Mouse (Mus musculus): ENCODE data around the gene Coq5. TPM values are rescaled to one million over a fixed set of nuclear protein-coding genes. Genes with fewer than 3 reads are reported as not detected.

The Coq5 gene
- polyA plus RNA-seq, 1 experiment from 2014 or later: 25.2 TPM

GRCm38 (mm10) chr5:115237803-115238728 is 41.4 kb upstream of the Coq5 start:
- H3K4me3 ChIP-seq (ENCODE audit: low read depth, low read length): peak overlapping the region; percentile 87
- H3K27ac ChIP-seq (ENCODE audit: low read length): peak overlapping the region; percentile 72
- peak overlapping the region; percentile 95 for H3K4me2 ChIP-seq (ENCODE audit: low read depth, low read length)
- peaks cover 35% of the 10 kb centered on the region for H3K36me3 ChIP-seq (ENCODE audit: control insufficient read depth, insufficient read depth)
- H3K9me3 ChIP-seq (replicated peaks; ENCODE audit: control insufficient read depth, low read length): no peaks in the 10 kb centered on the region
- under 1% methylated on average over 88 of the region's 88 CpGs for WGBS (ENCODE audit: insufficient replicate concordance)
- H3K9ac ChIP-seq (ENCODE audit: low read depth, low read length): peak overlapping the region; percentile 88
- peak; percentile 90 for ATAC-seq (ENCODE audit: low read depth)
- peaks cover 25% of the 10 kb centered on the region for H3K27me3 ChIP-seq (ENCODE audit: control insufficient read depth, insufficient read depth, low read depth, low read length)
- peaks cover 26% of the 10 kb centered on the region for H3K4me1 ChIP-seq (ENCODE audit: control insufficient read depth, low read depth, low read length)

DNA sequence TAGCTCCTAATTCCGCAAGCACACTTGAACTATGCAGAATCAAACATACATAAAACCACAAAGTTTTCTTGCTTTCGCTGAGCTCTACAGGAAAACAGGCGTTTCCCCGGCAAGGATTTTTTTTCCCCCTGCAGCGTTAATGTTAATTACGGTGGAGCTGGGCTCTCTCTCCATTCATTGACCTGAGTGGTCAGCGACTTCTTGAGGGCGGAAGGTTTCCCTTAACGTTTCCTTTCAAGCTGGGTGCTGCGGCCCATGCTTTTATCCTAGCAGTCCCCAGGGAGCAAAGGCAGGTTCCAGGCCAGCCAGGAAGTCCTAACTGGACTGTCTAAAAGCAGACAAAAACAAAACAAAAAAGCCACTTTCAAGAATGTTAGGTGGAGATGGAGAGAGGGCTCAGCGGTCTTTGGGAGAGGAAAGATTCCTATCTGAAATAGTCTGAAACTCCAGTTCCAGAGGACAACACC is 40.7 kb upstream of the Coq5 start:
- ATAC-seq (ENCODE audit: low read depth): no peak
- Histone ChIP-seq H3K27ac (ENCODE audit: low read length) (peak overlapping the region; percentile 29; the same call in 1 of the 2 replicates), H3K9ac (ENCODE audit: low read depth, low read length) (peak overlapping the region; percentile 88)

GRCm38 (mm10) chr5:115240191-115240590 is 39.3 kb upstream of the Coq5 start:
- no peak for ATAC-seq (ENCODE audit: low read depth)

More for the DNA sequence above, 40.7 kb upstream of the Coq5 start:
- peaks cover 42% of the 10 kb centered on the region for H3K36me3 ChIP-seq (ENCODE audit: control insufficient read depth, insufficient read depth)
- H3K27me3 ChIP-seq (ENCODE audit: control insufficient read depth, insufficient read depth, low read depth, low read length): peaks cover 23% of the 10 kb centered on the region
- peaks cover 26% of the 10 kb centered on the region for H3K4me1 ChIP-seq (ENCODE audit: control insufficient read depth, low read depth, low read length)
- WGBS (ENCODE audit: insufficient replicate concordance): 9% methylated on average over 11 of the region's 11 CpGs
- H3K9me3 ChIP-seq (replicated peaks; ENCODE audit: control insufficient read depth, low read length): no peaks in the 10 kb centered on the region
- peak overlapping the region; percentile 87 for H3K4me3 ChIP-seq (ENCODE audit: low read depth, low read length)
- H3K4me2 ChIP-seq (ENCODE audit: low read depth, low read length): peak overlapping the region; percentile 95

GRCm38 (mm10) chr5:115255472-115255871 is 24.0 kb upstream of the Coq5 start:
- H3K4me3 ChIP-seq (ENCODE audit: low read depth, low read length): no peak overlapping the region
- no peak for ATAC-seq (ENCODE audit: low read depth)
- H3K9me3 ChIP-seq (replicated peaks; ENCODE audit: control insufficient read depth, low read length): no peaks in the 10 kb centered on the region
- H3K4me1 ChIP-seq (ENCODE audit: control insufficient read depth, low read depth, low read length): peaks cover 3% of the 10 kb centered on the region
- 80% methylated on average over 1 of the region's 1 CpGs for WGBS (ENCODE audit: insufficient replicate concordance)
- no peaks in the 10 kb centered on the region for H3K27me3 ChIP-seq (ENCODE audit: control insufficient read depth, insufficient read depth, low read depth, low read length)
- no peak overlapping the region for H3K9ac ChIP-seq (ENCODE audit: low read depth, low read length)
- no peak overlapping the region for H3K27ac ChIP-seq (ENCODE audit: low read length)
- H3K36me3 ChIP-seq (ENCODE audit: control insufficient read depth, insufficient read depth): peaks cover 70% of the 10 kb centered on the region
- H3K4me2 ChIP-seq (ENCODE audit: low read depth, low read length): no peak overlapping the region

More at GRCm38 (mm10) chr5:115240191-115240590, 39.3 kb upstream of the Coq5 start:
- H3K9me3 ChIP-seq (replicated peaks; ENCODE audit: control insufficient read depth, low read length): no peaks in the 10 kb centered on the region
- H3K36me3 ChIP-seq (ENCODE audit: control insufficient read depth, insufficient read depth): peaks cover 56% of the 10 kb centered on the region
- H3K4me2 ChIP-seq (ENCODE audit: low read depth, low read length): no peak overlapping the region
- no peak overlapping the region for H3K9ac ChIP-seq (ENCODE audit: low read depth, low read length)
- H3K4me1 ChIP-seq (ENCODE audit: control insufficient read depth, low read depth, low read length): peaks cover 25% of the 10 kb centered on the region
- H3K27ac ChIP-seq (ENCODE audit: low read length): no peak overlapping the region
- WGBS (ENCODE audit: insufficient replicate concordance): 85% methylated on average over 11 of the region's 11 CpGs
- no peak overlapping the region for H3K4me3 ChIP-seq (ENCODE audit: low read depth, low read length)
- H3K27me3 ChIP-seq (ENCODE audit: control insufficient read depth, insufficient read depth, low read depth, low read length): peaks cover 11% of the 10 kb centered on the region

- Histone ChIP-seq H3K36me3 (ENCODE audit: control insufficient read depth, insufficient read depth) (peaks cover 57% of the 10 kb centered on the region), H3K27ac (ENCODE audit: low read length) (no peak overlapping the region), H3K9ac (ENCODE audit: low read depth, low read length) (no peak overlapping the region), H3K4me1 (ENCODE audit: control insufficient read depth, low read depth, low read length) (peaks cover 15% of the 10 kb centered on the region), H3K9me3 (replicated peaks; ENCODE audit: control insufficient read depth, low read length) (no peaks in the 10 kb centered on the region), H3K27me3 (ENCODE audit: control insufficient read depth, insufficient read depth, low read depth, low read length) (no peaks in the 10 kb centered on the region), H3K4me2 (ENCODE audit: low read depth, low read length) (no peak overlapping the region), H3K4me3 (ENCODE audit: low read depth, low read length) (no peak overlapping the region)
- no peak for ATAC-seq (ENCODE audit: low read depth)
- 89% methylated on average over 10 of the region's 10 CpGs for WGBS (ENCODE audit: insufficient replicate concordance)
Observed at GRCm38 (mm10) chr5:115256909-115257546, 22.4 kb upstream of the Coq5 start.

DNA sequence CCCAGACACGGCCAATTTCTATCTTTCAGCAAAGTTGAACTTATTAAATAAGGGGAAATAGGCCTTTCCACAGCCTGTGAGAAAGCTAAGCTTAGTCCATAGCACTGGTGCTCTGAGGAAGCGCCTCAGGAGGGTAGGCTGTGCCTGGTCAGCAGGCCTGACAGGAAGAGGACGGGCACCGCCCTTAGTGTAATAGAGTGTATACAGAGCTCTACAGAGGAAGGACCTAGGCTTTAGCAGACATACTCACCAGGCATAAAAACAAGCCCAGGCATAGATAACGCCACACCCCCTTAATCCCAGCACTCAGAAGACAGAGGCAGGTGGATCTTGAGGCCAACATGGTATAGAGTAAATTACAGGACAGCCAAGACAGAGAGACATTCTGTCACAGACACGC is 19.1 kb upstream of the Coq5 start:
- 74% methylated on average over 6 of the region's 6 CpGs for WGBS (ENCODE audit: insufficient replicate concordance)
- Histone ChIP-seq H3K27ac (ENCODE audit: low read length) (no peak overlapping the region), H3K36me3 (ENCODE audit: control insufficient read depth, insufficient read depth) (peaks cover 62% of the 10 kb centered on the region), H3K4me1 (ENCODE audit: control insufficient read depth, low read depth, low read length) (peaks cover 39% of the 10 kb centered on the region), H3K4me3 (ENCODE audit: low read depth, low read length) (no peak overlapping the region), H3K4me2 (ENCODE audit: low read depth, low read length) (no peak overlapping the region), H3K9me3 (replicated peaks; ENCODE audit: control insufficient read depth, low read length) (no peaks in the 10 kb centered on the region), H3K27me3 (ENCODE audit: control insufficient read depth, insufficient read depth, low read depth, low read length) (no peaks in the 10 kb centered on the region), H3K9ac (ENCODE audit: low read depth, low read length) (no peak overlapping the region)
- peak; percentile 79 for ATAC-seq (ENCODE audit: low read depth)

DNA sequence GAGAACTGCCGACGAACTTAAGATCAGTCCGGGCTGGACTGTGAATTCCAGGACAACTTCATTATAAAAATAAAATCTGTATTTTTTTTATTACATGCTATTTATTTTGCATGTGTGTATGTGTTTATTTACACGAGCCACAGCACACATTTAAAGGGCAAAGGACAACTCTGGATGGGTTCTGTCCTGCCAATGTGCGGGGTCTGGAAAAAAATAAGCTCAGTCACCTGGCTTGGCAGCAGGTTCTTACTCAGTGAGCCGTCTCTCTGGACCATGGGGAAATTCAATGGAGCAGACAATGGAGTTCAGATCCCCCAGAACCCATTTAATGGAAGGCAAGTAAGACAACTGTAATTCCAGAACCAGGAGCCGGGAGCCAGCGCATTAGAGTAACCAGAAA is 18.3 kb upstream of the Coq5 start:
- H3K36me3 ChIP-seq (ENCODE audit: control insufficient read depth, insufficient read depth): peaks cover 54% of the 10 kb centered on the region
- H3K9ac ChIP-seq (ENCODE audit: low read depth, low read length): no peak overlapping the region
- no peak overlapping the region for H3K4me2 ChIP-seq (ENCODE audit: low read depth, low read length)
- H3K27ac ChIP-seq (ENCODE audit: low read length): no peak overlapping the region
- H3K4me3 ChIP-seq (ENCODE audit: low read depth, low read length): no peak overlapping the region
- no peaks in the 10 kb centered on the region for H3K27me3 ChIP-seq (ENCODE audit: control insufficient read depth, insufficient read depth, low read depth, low read length)
- 91% methylated on average over 8 of the region's 8 CpGs for WGBS (ENCODE audit: insufficient replicate concordance)
- H3K9me3 ChIP-seq (replicated peaks; ENCODE audit: control insufficient read depth, low read length): no peaks in the 10 kb centered on the region
- ATAC-seq (ENCODE audit: low read depth): no peak
- peaks cover 47% of the 10 kb centered on the region for H3K4me1 ChIP-seq (ENCODE audit: control insufficient read depth, low read depth, low read length)

DNA sequence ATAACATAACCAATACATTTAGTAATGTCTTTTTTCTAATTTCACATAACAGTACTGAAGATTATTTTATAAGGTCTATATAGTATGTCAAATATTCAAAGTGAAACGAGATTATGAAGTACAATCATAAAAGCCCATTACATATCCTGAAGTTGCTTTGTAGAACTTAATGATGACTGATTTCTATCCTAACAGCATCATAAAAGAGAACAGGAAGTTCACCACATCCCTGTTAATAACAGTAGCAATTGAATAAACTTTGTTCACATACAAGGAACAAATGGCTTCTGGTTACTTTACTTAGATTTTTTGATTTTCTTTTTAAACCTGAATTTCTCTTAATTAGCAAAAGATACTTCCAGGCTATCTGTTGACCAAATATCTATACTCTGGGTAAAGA is 17.6 kb upstream of the Coq5 start:
- H3K4me3 ChIP-seq (ENCODE audit: low read depth, low read length): no peak overlapping the region
- H3K27ac ChIP-seq (ENCODE audit: low read length): no peak overlapping the region
- no peak overlapping the region for H3K9ac ChIP-seq (ENCODE audit: low read depth, low read length)
- H3K9me3 ChIP-seq (replicated peaks; ENCODE audit: control insufficient read depth, low read length): no peaks in the 10 kb centered on the region
- H3K4me2 ChIP-seq (ENCODE audit: low read depth, low read length): no peak overlapping the region
- H3K27me3 ChIP-seq (ENCODE audit: control insufficient read depth, insufficient read depth, low read depth, low read length): no peaks in the 10 kb centered on the region
- no peak for ATAC-seq (ENCODE audit: low read depth)
- WGBS (ENCODE audit: insufficient replicate concordance): 71% methylated on average over 1 of the region's 1 CpGs
- peaks cover 54% of the 10 kb centered on the region for H3K4me1 ChIP-seq (ENCODE audit: control insufficient read depth, low read depth, low read length)
- peaks cover 46% of the 10 kb centered on the region for H3K36me3 ChIP-seq (ENCODE audit: control insufficient read depth, insufficient read depth)

Measured in liver, embryonic 16.5 days (tissue).